Mouse (Mus musculus) limb, embryonic 11.5 days (tissue): ENCODE results near the gene Six6. TPM values are rescaled to one million over a fixed set of nuclear protein-coding genes. Genes with fewer than 3 reads are reported as not detected.

Experiments
- ATAC-seq: fragments of 200-750 bp; cut with Nextera tagmentation; 2 replicates; pipeline ENCODE4 v1.8.0; 2017; ENCODE audit warnings: low read depth; ENCODE audit not compliant: insufficient number of reproducible peaks, low FRiP score, low TSS enrichment
- DNase-seq: peaks from one replicate; pipeline ENCODE4 v3.0.0-alpha.2; 2015; ENCODE audit warnings: low spot score
- H3K27ac ChIP-seq: fragments of 300-500 bp; sonication (generic); replicated peaks from 2 replicates; pipeline ENCODE4 v1.5.1; 2014; ENCODE audit warnings: low read depth, mild to moderate bottlenecking, low read length
- H3K27me3 ChIP-seq: fragments of 300-500 bp; sonication (generic); 2 replicates; pipeline ENCODE4 v1.6.1; 2014; ENCODE audit warnings: mild to moderate bottlenecking, low read length, mixed read lengths; ENCODE audit not compliant: control insufficient read depth, insufficient read depth
- H3K36me3 ChIP-seq: fragments of 300-500 bp; sonication (generic); 2 replicates; pipeline ENCODE4 v1.6.1; 2014; ENCODE audit warnings: mild to moderate bottlenecking, low read length, moderate library complexity, mixed read lengths; ENCODE audit not compliant: control insufficient read depth, insufficient read depth
- H3K4me1 ChIP-seq: fragments of 300-500 bp; sonication (generic); 2 replicates; pipeline ENCODE4 v1.6.1; 2014; ENCODE audit warnings: low read length, mixed read lengths; ENCODE audit not compliant: control insufficient read depth, insufficient read depth
- H3K4me2 ChIP-seq: fragments of 300-500 bp; sonication (generic); 2 replicates; pipeline ENCODE4 v1.6.1; 2014; ENCODE audit warnings: low read depth, mild to moderate bottlenecking, moderate library complexity; ENCODE audit not compliant: severe bottlenecking
- H3K4me3 ChIP-seq: fragments of 300-500 bp; sonication (generic); 2 replicates; pipeline ENCODE4 v1.5.1; 2014; ENCODE audit warnings: low read depth, low read length
- H3K9ac ChIP-seq: fragments of 300-500 bp; sonication (generic); 2 replicates; pipeline ENCODE4 v1.6.1; 2014; ENCODE audit warnings: mild to moderate bottlenecking, low read length
- H3K9me3 ChIP-seq: fragments of 300-500 bp; sonication (generic); 2 replicates; pipeline ENCODE4 v1.6.1; 2016; ENCODE audit warnings: low read length; ENCODE audit not compliant: control insufficient read depth
- WGBS: fragments of 180-500 bp; shearing (Covaris S2); extraction: QIAGEN DNeasy Blood & Tissue Kit; methylation state at CpG from one replicate; pipeline ENCODE4 v1.1.7; 2014; 5-methylcytosine and 5-hydroxymethylcytosine counted together
- polyA plus RNA-seq: library from polyadenylated mRNA; unstranded; fragments of >200 nt; fragmentation: Nextera tagmentation; extraction: Ambion mirVana; gene quantifications from 2 replicates; pipeline ENCODE4 v1.2.1, GENCODE M21; 2014

The Six6 gene
- not detected in 2 replicates for polyA plus RNA-seq

DNA sequence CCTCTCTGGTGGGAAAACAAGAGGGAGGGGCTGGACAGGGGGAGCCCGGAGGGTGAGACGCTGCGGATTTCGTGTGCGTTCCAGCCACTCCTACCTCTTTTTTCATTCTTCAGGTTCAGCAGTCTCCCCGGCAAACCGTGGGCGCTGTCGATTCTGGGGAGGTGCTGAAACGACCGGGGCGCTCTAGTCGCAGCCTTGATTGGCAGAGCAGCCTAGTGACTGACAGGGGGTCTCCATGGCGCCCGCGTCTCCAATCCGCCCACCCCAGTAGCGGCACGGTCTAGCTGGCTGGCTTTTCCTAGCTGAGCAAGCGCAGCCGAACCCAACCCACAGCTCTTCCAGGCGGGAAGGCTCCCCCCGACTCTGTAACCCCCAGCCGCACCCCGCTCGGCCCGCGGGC is at the start of gene Six6:
Gene Six6 (plus strand): TSS at position 277 of the 400 bp plus-strand sequence.
- DNase-seq (peak; percentile 78), ATAC-seq (peak; percentile 48; the same call in 1 of the 2 replicates)
- Histone ChIP-seq H3K9ac (no peak within 1 kb of the TSS), H3K36me3 (no peaks in the 10 kb centered on the region), H3K9me3 (no peaks in the 10 kb centered on the region), H3K4me3 (peak within 1 kb of the TSS; percentile 10), H3K27me3 (peaks cover 77% of the 10 kb centered on the region), H3K4me2 (peak within 1 kb of the TSS; percentile 28), H3K27ac (no peak within 1 kb of the TSS), H3K4me1 (no peaks in the 10 kb centered on the region)
- WGBS = under 1% methylated on average over 28 of the region's 28 CpGs

GRCm38 (mm10) chr12:72917159-72917993 is 22.3 kb upstream of the Six6 start:
- H3K9me3 ChIP-seq = no peaks in the 10 kb centered on the region
- H3K27me3 ChIP-seq = no peaks in the 10 kb centered on the region
- DNase-seq (peak; percentile 59), ATAC-seq (no peak)
- H3K9ac ChIP-seq = peak overlapping the region; percentile 70
- no peaks in the 10 kb centered on the region for H3K36me3 ChIP-seq
- peak overlapping the region; percentile 56 for H3K4me2 ChIP-seq
- no peaks in the 10 kb centered on the region for H3K4me1 ChIP-seq
- WGBS = 18% methylated on average over 43 of the region's 48 CpGs
- H3K4me3 ChIP-seq = peak overlapping the region; percentile 34
- no peak overlapping the region for H3K27ac ChIP-seq

DNA sequence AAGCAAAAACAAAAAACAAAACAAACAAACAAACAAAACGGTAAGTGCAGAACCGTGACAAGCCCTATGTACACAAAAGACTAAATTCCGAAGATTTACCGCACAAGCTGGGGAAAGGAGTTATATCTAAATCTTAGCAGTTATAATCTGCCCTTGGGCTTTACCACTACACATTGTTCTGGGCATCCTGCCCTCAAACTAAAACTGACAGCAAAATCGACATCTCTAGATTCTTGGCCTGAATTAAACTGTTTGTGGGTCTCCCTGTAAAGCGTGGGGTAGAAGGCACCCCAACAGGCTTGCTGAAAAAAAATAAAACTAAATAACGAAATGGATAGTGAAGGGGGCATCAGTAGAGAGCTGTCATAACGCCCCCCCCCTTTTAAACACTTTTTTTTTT is 2.9 kb upstream of the Six6 start:
- no peaks in the 10 kb centered on the region for H3K9me3 ChIP-seq
- no peak for ATAC-seq
- H3K36me3 ChIP-seq = no peaks in the 10 kb centered on the region
- DNase-seq = peak; percentile 32
- H3K4me3 ChIP-seq = no peak overlapping the region
- H3K4me1 ChIP-seq = no peaks in the 10 kb centered on the region
- H3K27ac ChIP-seq = no peak overlapping the region
- H3K4me2 ChIP-seq = no peak overlapping the region
- WGBS = 41% methylated on average over 8 of the region's 8 CpGs
- peaks cover 56% of the 10 kb centered on the region for H3K27me3 ChIP-seq
- H3K9ac ChIP-seq = no peak overlapping the region

DNA sequence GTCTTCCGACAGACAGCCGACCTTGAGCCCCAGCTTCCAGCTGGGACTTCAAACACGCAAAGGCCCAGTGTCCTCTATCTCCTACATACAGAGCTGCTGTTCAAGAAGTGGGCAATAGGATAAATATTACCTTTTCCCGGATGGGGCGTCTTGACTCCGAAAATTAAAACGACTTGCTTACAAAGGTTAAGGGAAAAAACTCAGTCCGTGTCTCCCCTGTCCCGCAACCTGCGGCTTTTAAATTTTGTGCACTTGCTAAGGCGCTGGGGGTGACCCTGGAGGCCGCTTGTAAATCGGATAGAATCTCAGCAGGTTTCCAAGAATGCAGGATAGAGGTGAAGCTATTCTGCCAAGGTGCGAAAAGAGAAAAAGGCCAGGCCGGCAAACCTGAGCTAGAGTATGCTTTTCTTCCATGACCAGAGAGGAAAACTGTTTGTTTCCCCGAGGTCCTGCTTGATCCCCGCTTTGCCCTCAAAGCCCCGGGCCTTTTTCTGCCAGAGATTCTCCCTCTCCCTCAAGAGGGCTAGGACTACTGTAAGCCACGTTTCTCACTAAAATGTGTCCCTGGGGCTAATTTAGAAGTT is 2.1 kb upstream of the Six6 start:
- WGBS = 2% methylated on average over 19 of the region's 19 CpGs

GRCm38 (mm10) chr12:72938176-72938575 is 1.5 kb upstream of the Six6 start:
- Histone ChIP-seq H3K4me2 (no peak overlapping the region), H3K4me1 (no peaks in the 10 kb centered on the region), H3K9ac (no peak overlapping the region), H3K27me3 (peaks cover 69% of the 10 kb centered on the region), H3K4me3 (no peak overlapping the region), H3K9me3 (no peaks in the 10 kb centered on the region), H3K27ac (no peak overlapping the region), H3K36me3 (no peaks in the 10 kb centered on the region)
- DNase-seq = no peak
- ATAC-seq = no peak
- WGBS = 5% methylated on average over 11 of the region's 13 CpGs

More for the DNA sequence above, 2.1 kb upstream of the Six6 start:
- Histone ChIP-seq H3K9ac (no peak overlapping the region), H3K9me3 (no peaks in the 10 kb centered on the region), H3K4me2 (no peak overlapping the region), H3K4me3 (no peak overlapping the region), H3K36me3 (no peaks in the 10 kb centered on the region), H3K4me1 (no peaks in the 10 kb centered on the region), H3K27ac (no peak overlapping the region), H3K27me3 (peaks cover 65% of the 10 kb centered on the region)
- ATAC-seq (no peak), DNase-seq (peak; percentile 51)

GRCm38 (mm10) chr12:72938600-72939490 is 847 bp upstream of the Six6 start:
- DNase-seq = peak; percentile 27
- Histone ChIP-seq H3K27ac (no peak overlapping the region), H3K27me3 (peaks cover 75% of the 10 kb centered on the region), H3K4me1 (no peaks in the 10 kb centered on the region), H3K4me2 (0 out of 2 replicates have a peak overlapping the region, but pooled peaks have one; percentile 28), H3K36me3 (no peaks in the 10 kb centered on the region), H3K9me3 (no peaks in the 10 kb centered on the region), H3K9ac (no peak overlapping the region), H3K4me3 (no peak overlapping the region)
- 4% methylated on average over 14 of the region's 14 CpGs for WGBS
- no peak for ATAC-seq

- Histone ChIP-seq H3K4me2 (peak within 1 kb of the TSS; percentile 28), H3K36me3 (no peaks in the 10 kb centered on the region), H3K9ac (no peak within 1 kb of the TSS), H3K4me3 (peak within 1 kb of the TSS; percentile 10), H3K27me3 (peaks cover 78% of the 10 kb centered on the region), H3K27ac (no peak within 1 kb of the TSS), H3K4me1 (0 out of 2 replicates have a peak, but pooled peaks cover under 1% of the 10 kb centered on the region), H3K9me3 (no peaks in the 10 kb centered on the region)
- ATAC-seq (no peak), DNase-seq (peak; percentile 61)
- under 1% methylated on average over 39 of the region's 39 CpGs for WGBS
These were observed 554 bp downstream of the Six6 start, which contains the start of gene 4930447C04Rik for GRCm38 (mm10) chr12:72940071-72940821. Gene 4930447C04Rik, minus strand, starts transcription at chr12:72940774.
